ENCODE assay signal across 17 mouse cellular contexts in the genomic region with DNA sequence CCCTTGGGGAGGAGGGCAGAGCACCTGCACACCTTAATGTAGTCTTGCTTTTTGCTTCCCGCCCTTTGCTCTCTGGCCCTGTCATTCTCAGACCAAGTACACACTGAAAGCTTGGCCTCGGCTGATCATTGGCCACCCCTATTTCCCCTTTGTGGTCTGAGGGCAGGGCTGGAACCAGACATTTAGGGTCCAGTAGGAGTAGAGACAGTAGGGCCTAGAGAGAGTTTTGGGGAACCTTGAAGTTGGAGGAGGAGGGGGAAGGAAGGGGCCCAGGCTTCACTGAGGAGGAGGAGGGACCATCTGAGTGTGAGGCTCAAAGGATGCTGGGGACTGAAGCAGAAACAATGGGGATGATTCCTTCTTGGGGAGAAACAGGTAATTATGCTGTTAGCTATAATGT. TPM values are rescaled to one million over a fixed set of nuclear protein-coding genes. Genes with fewer than 3 reads are reported as not detected.
DNase-seq lines count a peak whose midpoint lies in the region; ATAC-seq lines count a peak whose summit lies in the region.
"Had no signal": no experiment of that assay in that cellular context is flagged by ENCODE, and none has a peak within 500 bp of the region (broad histone marks: within the 10 kb centered on the region; RNA-seq: fewer than 3 reads in every experiment).

No protein-coding gene starts in this region.

- no peaks in the 10 kb centered on the region for H3K9me3 ChIP-seq in forebrain, embryonic 16.5 days (ENCODE audit: control insufficient read depth, low read length)
- H3K9me3 ChIP-seq in forebrain, embryonic 13.5 days (replicated peaks) = no peaks in the 10 kb centered on the region
- no peaks in the 10 kb centered on the region for H3K9me3 ChIP-seq in hindbrain, embryonic 10.5 days
- H3K9me3 ChIP-seq in hindbrain, embryonic 14.5 days (ENCODE audit: control insufficient read depth, low read length) = no peaks in the 10 kb centered on the region
- H3K9me3 ChIP-seq in midbrain, embryonic 10.5 days (replicated peaks) = no peaks in the 10 kb centered on the region
- H3K9me3 ChIP-seq in midbrain, embryonic 14.5 days (ENCODE audit: control insufficient read depth, low read length) = no peaks in the 10 kb centered on the region
- H3K9me3 ChIP-seq: embryonic facial prominence, embryonic 12.5 days; intestine, embryonic 15.5 days; neural tube, embryonic 12.5 days had no signal

- no peaks in the 10 kb centered on the region for H3K27me3 ChIP-seq in forebrain, embryonic 16.5 days (replicated peaks; ENCODE audit: control insufficient read depth, insufficient read depth, low read length)
- 0 out of 2 replicates have a peak, but pooled peaks cover 4% of the 10 kb centered on the region for H3K27me3 ChIP-seq in forebrain, embryonic 13.5 days
- H3K27me3 ChIP-seq in hindbrain, embryonic 10.5 days (ENCODE audit: insufficient read depth, poor library complexity, severe bottlenecking) = peaks cover 2% of the 10 kb centered on the region; the same call in 1 of the 2 replicates
- no peaks in the 10 kb centered on the region for H3K27me3 ChIP-seq in hindbrain, embryonic 14.5 days (ENCODE audit: control insufficient read depth, insufficient read depth, low read length)
- H3K27me3 ChIP-seq in midbrain, embryonic 10.5 days (ENCODE audit: low read depth, poor library complexity, severe bottlenecking) = no peaks in the 10 kb centered on the region
- no peaks in the 10 kb centered on the region for H3K27me3 ChIP-seq in midbrain, embryonic 14.5 days (ENCODE audit: control insufficient read depth, insufficient read depth, low read length)
- H3K27me3 ChIP-seq: embryonic facial prominence, embryonic 12.5 days; intestine, embryonic 15.5 days; neural tube, embryonic 12.5 days had no signal

- H3K9ac ChIP-seq in forebrain, embryonic 16.5 days (replicated peaks; ENCODE audit: low read depth, low read length) = no peak overlapping the region
- H3K9ac ChIP-seq in forebrain, embryonic 13.5 days = no peak overlapping the region
- no peak overlapping the region for H3K9ac ChIP-seq in hindbrain, embryonic 14.5 days
- no peak overlapping the region for H3K9ac ChIP-seq in midbrain, embryonic 14.5 days (replicated peaks; ENCODE audit: low read length)
- H3K9ac ChIP-seq: embryonic facial prominence, embryonic 12.5 days; intestine, embryonic 15.5 days; neural tube, embryonic 12.5 days had no signal

- H3K4me3 ChIP-seq in forebrain, embryonic 16.5 days (replicated peaks; ENCODE audit: low read length) = no peak overlapping the region
- H3K4me3 ChIP-seq in forebrain, embryonic 13.5 days = no peak overlapping the region
- no peak overlapping the region for H3K4me3 ChIP-seq in hindbrain, embryonic 10.5 days
- no peak overlapping the region for H3K4me3 ChIP-seq in hindbrain, embryonic 14.5 days (replicated peaks; ENCODE audit: low read length)
- H3K4me3 ChIP-seq in midbrain, embryonic 10.5 days = no peak overlapping the region
- no peak overlapping the region for H3K4me3 ChIP-seq in midbrain, embryonic 14.5 days (replicated peaks; ENCODE audit: low read depth, low read length)
- H3K4me3 ChIP-seq: embryonic facial prominence, embryonic 12.5 days; intestine, embryonic 15.5 days; neural tube, embryonic 12.5 days had no signal

- peak overlapping the region; percentile 56; the same call in 1 of the 2 replicates for H3K27ac ChIP-seq in forebrain, embryonic 16.5 days (ENCODE audit: low read length)
- no peak overlapping the region for H3K27ac ChIP-seq in forebrain, embryonic 13.5 days
- H3K27ac ChIP-seq in hindbrain, embryonic 10.5 days = 0 out of 2 replicates have a peak overlapping the region, but pooled peaks have one; percentile 1
- H3K27ac ChIP-seq in hindbrain, embryonic 14.5 days = no peak overlapping the region
- 0 out of 2 replicates have a peak overlapping the region, but pooled peaks have one; percentile 23 for H3K27ac ChIP-seq in midbrain, embryonic 10.5 days (replicated peaks)
- H3K27ac ChIP-seq in midbrain, embryonic 14.5 days (replicated peaks; ENCODE audit: low read depth, low read length) = no peak overlapping the region
- H3K27ac ChIP-seq: embryonic facial prominence, embryonic 12.5 days; intestine, embryonic 15.5 days; neural tube, embryonic 12.5 days had no signal

- H3K4me1 ChIP-seq in forebrain, embryonic 16.5 days (replicated peaks; ENCODE audit: control insufficient read depth, insufficient read depth, low read length) = peaks cover 11% of the 10 kb centered on the region
- H3K4me1 ChIP-seq in forebrain, embryonic 13.5 days = peaks cover 14% of the 10 kb centered on the region
- H3K4me1 ChIP-seq in hindbrain, embryonic 10.5 days (replicated peaks) = peaks cover 33% of the 10 kb centered on the region
- no peaks in the 10 kb centered on the region for H3K4me1 ChIP-seq in hindbrain, embryonic 14.5 days (replicated peaks; ENCODE audit: control insufficient read depth, insufficient read depth, low read length)
- H3K4me1 ChIP-seq in midbrain, embryonic 10.5 days = peaks cover 26% of the 10 kb centered on the region
- peaks cover 4% of the 10 kb centered on the region; the same call in 1 of the 2 replicates for H3K4me1 ChIP-seq in midbrain, embryonic 14.5 days (ENCODE audit: control insufficient read depth, insufficient read depth, low read length)
- H3K4me1 ChIP-seq: embryonic facial prominence, embryonic 12.5 days had no signal

- H3K4me2 ChIP-seq in forebrain, embryonic 16.5 days (ENCODE audit: low read length) = no peak overlapping the region
- H3K4me2 ChIP-seq in forebrain, embryonic 13.5 days = no peak overlapping the region
- H3K4me2 ChIP-seq in hindbrain, embryonic 14.5 days (replicated peaks) = no peak overlapping the region
- H3K4me2 ChIP-seq in midbrain, embryonic 14.5 days (ENCODE audit: low read length) = no peak overlapping the region
- H3K4me2 ChIP-seq: embryonic facial prominence, embryonic 12.5 days; intestine, embryonic 15.5 days; neural tube, embryonic 12.5 days had no signal

- no peak for ATAC-seq in forebrain, embryonic 16.5 days
- no peak for ATAC-seq in forebrain, embryonic 13.5 days
- no peak for ATAC-seq in hindbrain, embryonic 14.5 days (ENCODE audit: low FRiP score)
- ATAC-seq in midbrain, embryonic 14.5 days (ENCODE audit: low FRiP score, low TSS enrichment) = no peak
- ATAC-seq: intestine, embryonic 15.5 days had no signal

- no peaks in the 10 kb centered on the region for H3K36me3 ChIP-seq in forebrain, embryonic 16.5 days (ENCODE audit: control insufficient read depth, insufficient read depth)
- H3K36me3 ChIP-seq in forebrain, embryonic 13.5 days (ENCODE audit: poor library complexity, severe bottlenecking) = no peaks in the 10 kb centered on the region
- H3K36me3 ChIP-seq in hindbrain, embryonic 10.5 days = no peaks in the 10 kb centered on the region
- H3K36me3 ChIP-seq in hindbrain, embryonic 14.5 days (replicated peaks; ENCODE audit: control insufficient read depth, insufficient read depth) = no peaks in the 10 kb centered on the region
- no peaks in the 10 kb centered on the region for H3K36me3 ChIP-seq in midbrain, embryonic 10.5 days
- no peaks in the 10 kb centered on the region for H3K36me3 ChIP-seq in midbrain, embryonic 14.5 days (ENCODE audit: control insufficient read depth, insufficient read depth, low read length)
- H3K36me3 ChIP-seq: embryonic facial prominence, embryonic 12.5 days; intestine, embryonic 15.5 days; neural tube, embryonic 12.5 days had no signal

- DNase-seq in hindbrain, embryonic 10.5 days (ENCODE audit: low spot score) = no peak
- DNase-seq in hindbrain, embryonic 14.5 days (ENCODE audit: low spot score) = no peak
- DNase-seq in midbrain, embryonic 10.5 days (ENCODE audit: low spot score) = no peak
- DNase-seq in midbrain, embryonic 14.5 days = no peak
- no peak for DNase-seq in ovary, postnatal 10 days (ENCODE audit: low spot score)
- DNase-seq in thymus, postnatal 25 days = no peak
- DNase-seq: adrenal gland, adult 8-10 months; gastrocnemius, postnatal 25 days; heart, postnatal 36 days; kidney, postnatal 4 days; lung, adult 2 months; retina, postnatal 1 day had no signal

- WGBS in forebrain, embryonic 16.5 days = 81% methylated on average over 2 of the region's 2 CpGs
- WGBS in forebrain, embryonic 13.5 days = 84% methylated on average over 2 of the region's 2 CpGs
- WGBS in hindbrain, embryonic 10.5 days = 86% methylated on average over 2 of the region's 2 CpGs
- WGBS in hindbrain, embryonic 14.5 days = 88% methylated on average over 2 of the region's 2 CpGs
- WGBS in midbrain, embryonic 10.5 days = 87% methylated on average over 2 of the region's 2 CpGs
- 87% methylated on average over 2 of the region's 2 CpGs for WGBS in midbrain, embryonic 14.5 days

RNA-seq across cellular contexts. Expression of gene Mical2, which starts 15.1 kb away (rescaled TPM):
- polyA plus RNA-seq in forebrain, embryonic 16.5 days (2015; fragmentation: Nextera tagmentation; extraction: Ambion mirVana) = 10.0 and 11.1 TPM in 2 replicates
- 1.1 and 2.9 TPM in 2 replicates for polyA plus RNA-seq in forebrain, embryonic 13.5 days (2015; fragmentation: Nextera tagmentation; extraction: Ambion mirVana)
- polyA plus RNA-seq in hindbrain, embryonic 10.5 days (2016; fragmentation: Nextera tagmentation; extraction: Ambion mirVana) = 0.77 and 1.2 TPM in 2 replicates
- polyA plus RNA-seq in hindbrain, embryonic 14.5 days (2014; fragmentation: Nextera tagmentation; extraction: Ambion mirVana) = 3.8 and 4.0 TPM in 2 replicates
- 0.78 and 1.3 TPM in 2 replicates for polyA plus RNA-seq in midbrain, embryonic 10.5 days (2016; fragmentation: Nextera tagmentation; extraction: Ambion mirVana)
- 1.6 and 2.1 TPM in 2 replicates for polyA plus RNA-seq in midbrain, embryonic 14.5 days (2014; fragmentation: Nextera tagmentation; extraction: Ambion mirVana)

Comparison
In these comparisons a context has a peak if more than half of its experiments do, and no peak if none do; other contexts are left out.
1. H3K27ac ChIP-seq: peak in forebrain, embryonic 16.5 days (single experiment), hindbrain, embryonic 10.5 days (single experiment) and midbrain, embryonic 10.5 days (single experiment); none in forebrain, embryonic 13.5 days (single experiment), hindbrain, embryonic 14.5 days (single experiment) and midbrain, embryonic 14.5 days (single experiment).